Mouse (Mus musculus) bone marrow, adult 2 months (tissue): ENCODE results near the gene Fkbp4. TPM values are rescaled to one million over a fixed set of nuclear protein-coding genes. Genes with fewer than 3 reads are reported as not detected.

Experiments
- H3K27ac ChIP-seq: fragments of 200-500 bp; 2 replicates; pipeline ENCODE4 v1.5.1; 2012; ENCODE audit warnings: low read depth, mild to moderate bottlenecking, control low read depth, inconsistent platforms, low read length; ENCODE audit not compliant: control insufficient read depth, poor library complexity, insufficient read depth
- H3K4me1 ChIP-seq: fragments of 200-500 bp; 2 replicates; pipeline ENCODE4 v1.6.1; 2011; ENCODE audit warnings: low read length; ENCODE audit not compliant: control insufficient read depth, insufficient read depth
- H3K4me3 ChIP-seq: fragments of 200-500 bp; replicated peaks from 2 replicates; pipeline ENCODE3; 2011; ENCODE audit warnings: mild to moderate bottlenecking, low read depth, low read length, control low read depth; ENCODE audit not compliant: control insufficient read depth
- CTCF ChIP-seq: fragments of 200-500 bp; IDR thresholded peaks from 2 replicates; pipeline ENCODE4 v1.5.1; 2011; ENCODE audit warnings: low read length, control low read depth; ENCODE audit not compliant: control insufficient read depth, insufficient read depth
- POLR2A ChIP-seq: fragments of 200-500 bp; IDR thresholded peaks from 2 replicates; pipeline ENCODE4 v1.6.1; 2011; ENCODE audit warnings: low read depth, mild to moderate bottlenecking, control low read depth, low read length, borderline replicate concordance; ENCODE audit not compliant: control insufficient read depth
- WGBS: fragments of 180-500 bp; shearing (Covaris S2); methylation state at CpG from one replicate; pipeline ENCODE4 v1.1.7; 2018; 5-methylcytosine and 5-hydroxymethylcytosine counted together
- polyA plus RNA-seq: library from polyadenylated mRNA; stranded (reverse); fragments of >200 nt; gene quantifications from 2 replicates; pipeline ENCODE4 v1.2.4, GENCODE M21; 2011; ENCODE audit warnings: low replicate concordance; ENCODE audit not compliant: missing spikeins, insufficient read depth, insufficient read length

Gene Fkbp4
- polyA plus RNA-seq = 51.6 and 77.3 TPM in 2 replicates

DNA sequence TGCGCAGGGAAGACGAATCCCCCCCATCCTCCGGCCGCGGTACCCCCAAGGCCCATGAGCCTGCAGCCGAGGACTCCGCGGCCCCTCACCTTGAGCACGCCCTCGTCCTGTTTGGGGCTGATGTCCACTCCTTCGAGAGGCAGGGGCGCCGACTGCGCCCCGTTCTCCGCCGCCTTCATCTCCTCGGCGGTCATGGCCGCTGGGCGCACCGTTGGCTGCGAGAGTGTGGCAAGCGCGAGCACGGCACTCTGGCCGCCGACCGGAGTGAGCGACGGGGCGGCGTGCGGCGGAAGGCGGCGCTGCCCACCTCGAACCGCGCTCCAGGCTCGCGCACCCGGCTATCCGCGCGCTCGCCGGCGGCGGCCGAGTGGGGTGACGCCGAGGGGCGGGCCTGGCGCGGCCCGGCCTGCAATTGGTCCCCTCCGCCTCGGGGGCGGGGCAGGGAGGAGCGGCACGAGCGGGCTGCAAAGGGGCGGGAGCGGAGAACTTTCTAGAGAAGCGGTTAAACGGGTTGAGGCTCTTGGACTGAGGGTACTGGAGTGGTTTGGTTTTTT is at the start of gene Fkbp4:
TSS of gene Fkbp4 (minus strand) at position 361 of the 554 bp plus-strand sequence.
- peak within 1 kb of the TSS; percentile 85 for H3K4me3 ChIP-seq
- H3K27ac ChIP-seq = peak within 1 kb of the TSS; percentile 82
- TF ChIP-seq POLR2A (peak; percentile 62; the same call in 1 of the 2 replicates), CTCF (no peak)
- WGBS = under 1% methylated on average over 67 of the region's 67 CpGs
- peaks cover 2% of the 10 kb centered on the region for H3K4me1 ChIP-seq

DNA sequence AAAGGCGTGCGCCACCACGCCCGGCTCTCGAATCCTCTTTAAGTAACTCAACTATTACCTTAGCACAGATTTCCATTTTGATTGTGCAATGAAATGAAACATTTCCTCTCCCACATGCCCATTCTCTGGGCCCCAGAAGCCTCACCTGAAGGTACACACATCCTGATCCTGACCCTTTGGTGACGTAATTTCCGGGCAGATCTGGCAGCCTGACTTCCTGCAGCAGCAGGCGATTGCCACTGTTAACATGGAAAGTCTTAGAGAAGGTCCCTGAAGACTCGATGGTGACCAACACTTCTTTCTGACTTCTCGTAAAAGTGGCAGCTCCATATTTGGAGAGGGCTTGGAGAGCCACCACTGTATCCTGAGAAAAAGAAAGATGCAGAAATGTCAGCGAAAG is 49.3 kb upstream of the Fkbp4 start:
- TF ChIP-seq POLR2A = no peak
- TF ChIP-seq CTCF = no peak
- Histone ChIP-seq H3K4me1 (no peaks in the 10 kb centered on the region), H3K27ac (no peak overlapping the region), H3K4me3 (no peak overlapping the region)
- WGBS = 73% methylated on average over 11 of the region's 11 CpGs

DNA sequence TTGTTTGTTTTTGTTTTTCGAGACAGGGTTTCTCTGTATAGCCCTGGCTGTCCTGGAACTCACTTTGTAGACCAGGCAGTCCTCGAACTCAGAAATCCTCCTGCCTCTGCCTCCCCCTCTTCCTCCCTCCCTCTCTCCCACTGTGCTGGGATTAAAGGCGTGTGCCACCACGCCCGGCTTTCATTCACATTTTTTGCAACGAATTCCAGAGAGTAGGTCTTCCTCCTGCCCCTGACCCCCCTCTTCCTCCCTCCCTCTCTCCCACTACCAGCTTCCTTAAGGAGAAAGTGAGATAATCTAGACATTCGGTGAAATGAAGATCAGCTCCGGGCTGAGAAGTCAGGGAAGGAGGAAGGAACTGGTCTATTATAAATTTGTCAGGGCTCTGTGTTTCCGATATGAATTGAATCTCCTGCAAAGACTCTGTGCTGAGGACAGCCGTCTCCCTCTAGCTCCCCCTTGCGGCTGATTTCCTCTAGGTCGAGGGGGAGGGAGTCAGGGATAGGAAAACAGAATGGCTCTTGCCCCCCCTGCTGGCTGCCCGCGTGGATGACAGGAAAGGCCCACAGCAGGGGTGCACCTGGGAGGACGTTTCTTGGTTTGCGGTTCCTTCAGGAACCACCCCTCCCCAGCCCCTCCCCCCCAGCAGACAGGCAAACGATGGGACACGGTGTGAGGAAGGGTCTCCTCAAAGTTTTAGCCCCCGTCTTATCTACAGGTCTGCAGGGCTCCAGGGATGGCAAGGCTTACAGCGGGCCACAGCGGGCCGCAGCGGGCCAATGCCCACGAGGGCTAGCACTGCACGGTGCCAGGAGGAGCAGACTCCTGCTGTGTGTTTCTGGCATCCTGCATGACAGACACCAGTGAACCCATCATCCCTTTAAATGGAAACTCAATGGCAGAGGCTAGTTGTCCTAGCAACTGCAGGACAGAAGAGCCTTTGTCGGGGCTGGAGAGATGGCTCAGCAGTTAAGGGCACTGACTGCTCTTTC is 41.3 kb upstream of the Fkbp4 start:
- no peak overlapping the region for H3K27ac ChIP-seq
- no peaks in the 10 kb centered on the region for H3K4me1 ChIP-seq
- 17% methylated on average over 26 of the region's 26 CpGs for WGBS
- no peak overlapping the region for H3K4me3 ChIP-seq
- TF ChIP-seq CTCF = peak; percentile 99
- TF ChIP-seq POLR2A = no peak

DNA sequence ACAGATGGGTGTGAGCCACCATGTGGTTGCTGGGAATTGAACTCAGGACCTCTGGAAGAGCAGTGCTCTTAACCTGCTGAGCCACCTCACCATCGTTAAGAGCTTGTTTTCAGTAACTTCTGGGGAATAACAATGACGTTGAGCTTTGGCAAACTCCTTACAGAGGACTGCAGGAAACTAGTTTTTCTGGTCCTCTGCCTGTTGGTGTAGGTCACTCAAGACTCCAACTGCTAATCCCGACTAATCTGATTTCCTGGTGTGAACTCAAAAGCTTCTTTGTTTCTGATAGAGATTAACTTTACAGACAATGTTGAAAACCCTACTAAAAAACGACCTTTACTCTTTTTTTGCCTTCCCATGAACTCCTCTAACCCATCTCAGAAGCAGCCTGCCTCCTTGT is 39.0 kb upstream of the Fkbp4 start:
- no peak for TF ChIP-seq CTCF
- TF ChIP-seq POLR2A = no peak
- WGBS = 47% methylated on average over 4 of the region's 4 CpGs

DNA sequence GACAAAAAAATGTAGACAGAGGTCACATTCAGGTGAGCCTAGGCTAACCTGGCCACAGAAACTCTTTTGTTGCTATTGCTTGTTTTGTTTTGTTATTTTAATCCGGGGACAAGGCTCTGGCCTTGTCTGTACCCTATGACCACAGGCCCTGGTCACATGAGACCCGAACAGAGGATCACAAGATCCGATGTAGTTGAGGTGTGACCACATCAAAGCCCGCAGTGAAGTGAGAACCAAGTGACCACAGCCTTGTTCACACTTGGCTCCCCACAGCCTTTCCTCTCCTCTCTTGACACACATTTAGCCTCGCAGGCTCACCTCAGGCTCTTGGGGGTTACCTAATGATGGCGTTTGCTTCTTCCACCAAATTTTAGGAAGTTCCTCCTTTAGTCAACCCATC is 35.6 kb upstream of the Fkbp4 start:
- no peak overlapping the region for H3K27ac ChIP-seq
- WGBS = 71% methylated on average over 6 of the region's 6 CpGs

More for the DNA sequence above, 39.0 kb upstream of the Fkbp4 start:
- Histone ChIP-seq H3K4me1 (no peaks in the 10 kb centered on the region), H3K27ac (no peak overlapping the region), H3K4me3 (no peak overlapping the region)

DNA sequence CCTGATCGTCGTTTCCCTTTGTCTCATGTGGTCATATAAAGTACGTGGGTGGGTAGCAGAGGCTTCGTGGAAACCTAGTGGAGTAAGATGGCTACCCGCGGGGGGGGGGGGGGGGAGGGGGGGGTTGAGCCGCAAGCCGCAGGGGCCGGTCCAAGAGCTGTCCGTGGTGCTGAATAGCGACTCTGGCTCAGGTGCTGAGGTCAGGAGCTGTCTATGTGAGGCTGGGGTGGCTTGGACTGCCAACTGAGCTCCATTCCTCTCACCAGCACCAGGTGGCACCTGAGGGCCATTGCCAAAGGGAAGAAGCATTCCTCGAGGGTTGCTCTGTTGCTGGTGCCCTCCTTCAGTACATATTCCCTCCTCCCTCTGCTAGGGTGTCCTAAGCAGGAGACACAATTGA is 31.0 kb upstream of the Fkbp4 start:
- WGBS = 2% methylated on average over 12 of the region's 12 CpGs
- H3K27ac ChIP-seq = no peak overlapping the region
- H3K4me1 ChIP-seq = no peaks in the 10 kb centered on the region
- H3K4me3 ChIP-seq = no peak overlapping the region
- TF ChIP-seq CTCF (no peak), POLR2A (no peak)

More for the DNA sequence above, 35.6 kb upstream of the Fkbp4 start:
- no peak overlapping the region for H3K4me3 ChIP-seq
- TF ChIP-seq POLR2A (no peak), CTCF (no peak)
- H3K4me1 ChIP-seq = no peaks in the 10 kb centered on the region

DNA sequence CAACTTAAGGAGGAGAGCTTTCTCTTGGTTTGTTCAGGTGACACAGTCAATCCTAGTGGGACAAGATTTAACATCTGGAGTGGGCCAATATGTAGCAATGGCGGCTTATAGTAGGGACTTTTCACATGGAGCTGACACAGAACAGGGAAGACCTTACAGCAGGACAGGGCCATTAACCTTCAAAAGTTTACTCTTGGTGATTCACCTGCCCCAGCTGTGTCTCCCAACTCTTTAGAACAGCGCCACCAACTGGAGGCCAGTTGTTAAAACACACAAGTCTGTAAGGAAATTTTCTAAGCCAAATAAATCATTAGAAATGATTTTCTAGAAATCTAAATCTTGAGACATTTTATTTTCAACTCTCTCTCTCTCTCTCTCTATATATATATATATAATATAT is 28.8 kb upstream of the Fkbp4 start:
- WGBS = 48% methylated on average over 2 of the region's 2 CpGs
- no peak for TF ChIP-seq POLR2A
- no peak for TF ChIP-seq CTCF
- Histone ChIP-seq H3K4me3 (no peak overlapping the region), H3K27ac (no peak overlapping the region), H3K4me1 (no peaks in the 10 kb centered on the region)

DNA sequence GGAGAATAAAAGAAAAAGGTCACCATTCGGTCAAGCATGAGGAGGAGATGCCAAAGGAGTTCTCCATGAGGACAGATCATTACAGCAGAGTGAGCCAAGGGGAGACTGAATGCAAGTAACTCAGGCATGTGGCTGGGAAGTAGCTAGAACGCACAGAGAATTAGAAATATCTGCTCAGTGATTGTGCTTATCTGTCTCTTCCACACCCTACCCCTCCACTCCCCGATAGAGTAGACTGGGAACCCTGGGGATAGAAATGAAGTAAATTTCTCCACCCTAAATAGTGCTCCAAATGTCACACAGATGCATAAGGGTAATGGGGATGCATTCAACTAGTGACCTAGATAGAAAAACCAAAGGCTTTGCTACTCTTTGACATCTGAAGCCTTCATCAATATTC is 28.1 kb upstream of the Fkbp4 start:
- H3K27ac ChIP-seq = no peak overlapping the region
- H3K4me1 ChIP-seq = no peaks in the 10 kb centered on the region
- H3K4me3 ChIP-seq = no peak overlapping the region
- WGBS = 59% methylated on average over 3 of the region's 3 CpGs
- TF ChIP-seq CTCF (no peak), POLR2A (no peak)
